Mouse (Mus musculus) ZHBTc4 (cell line): Measurements from ENCODE around the gene Lims1.

Source experiments
- DNase-seq: peaks from one replicate; pipeline ENCODE4 v3.0.0-alpha.2; 2011; ENCODE audit warnings: low read depth, low spot score

Lims1 gene

GRCm38 (mm10) chr10:58343552-58343951 lies 20.3 kb downstream of the Lims1 start:
- no peak for DNase-seq

- DNase-seq, result no peak
Observed at GRCm38 (mm10) chr10:58350600-58350999, 27.3 kb downstream of the Lims1 start.

- DNase-seq, result no peak
Observed at GRCm38 (mm10) chr10:58351670-58352069, 28.4 kb downstream of the Lims1 start.

DNA sequence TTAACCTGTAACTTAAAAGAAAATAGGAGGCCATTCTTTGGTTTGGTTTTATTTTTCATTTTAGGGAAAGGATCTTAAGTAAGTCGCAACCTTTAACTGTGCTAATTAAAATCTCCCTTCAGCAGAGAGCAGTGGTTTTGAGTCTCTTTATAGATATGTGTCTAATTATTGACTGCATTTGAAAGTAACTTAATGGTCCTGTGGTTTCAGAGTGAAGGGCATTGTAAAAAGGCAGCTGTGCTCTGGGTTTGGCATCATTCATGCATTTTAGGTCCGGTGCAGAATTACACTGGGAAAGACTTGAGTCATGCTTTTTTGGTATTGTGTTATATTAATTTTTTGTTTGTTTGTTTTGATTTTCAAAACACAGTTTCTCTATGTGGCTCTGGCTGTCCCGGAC lies 29.1 kb downstream of the Lims1 start:
- no peak for DNase-seq

- DNase-seq, result peak; percentile 30
Observed at GRCm38 (mm10) chr10:58354561-58354960, 31.3 kb downstream of the Lims1 start.

DNA sequence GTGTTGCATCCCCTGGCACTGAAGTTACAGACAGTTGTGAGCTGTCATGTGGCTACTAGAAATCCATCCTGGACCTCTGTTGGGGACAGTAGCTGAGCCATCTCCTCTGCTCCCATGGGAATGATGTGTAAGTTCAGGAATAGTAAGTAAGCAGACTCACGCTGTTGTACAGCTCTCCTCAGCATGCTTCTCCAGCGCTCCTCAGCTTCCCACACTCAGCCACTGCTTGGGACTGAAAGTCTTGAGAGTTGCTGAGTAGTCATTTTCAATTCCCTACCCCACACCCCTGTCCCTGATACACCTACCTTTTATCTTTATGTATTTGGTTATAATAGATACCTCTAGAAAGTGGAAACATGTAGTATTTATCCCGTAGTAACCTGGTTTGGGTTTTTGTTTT lies 33.2 kb downstream of the Lims1 start:
- DNase-seq, result no peak

DNA sequence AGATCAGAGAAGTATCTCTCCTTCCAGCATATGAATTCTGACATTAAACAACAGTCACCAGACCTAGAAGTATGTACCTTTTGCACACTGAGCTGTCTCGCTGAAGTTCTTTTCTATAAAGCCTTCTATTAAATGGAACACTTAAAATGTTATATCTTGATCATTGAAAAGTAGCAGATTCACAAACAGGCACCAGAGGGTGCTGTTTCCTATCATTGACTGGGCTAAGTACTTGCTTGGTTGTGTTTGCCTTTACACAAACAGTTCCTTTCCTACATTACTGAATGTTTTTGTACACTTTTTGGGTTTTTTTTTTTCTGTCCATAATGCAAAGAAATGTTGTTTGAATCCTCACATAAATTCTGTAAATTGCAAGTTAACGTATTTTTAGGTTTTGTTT lies 35.9 kb downstream of the Lims1 start:
- peak; percentile 64 for DNase-seq

GRCm38 (mm10) chr10:58359952-58360351 lies 36.7 kb downstream of the Lims1 start:
- DNase-seq, result no peak

DNA sequence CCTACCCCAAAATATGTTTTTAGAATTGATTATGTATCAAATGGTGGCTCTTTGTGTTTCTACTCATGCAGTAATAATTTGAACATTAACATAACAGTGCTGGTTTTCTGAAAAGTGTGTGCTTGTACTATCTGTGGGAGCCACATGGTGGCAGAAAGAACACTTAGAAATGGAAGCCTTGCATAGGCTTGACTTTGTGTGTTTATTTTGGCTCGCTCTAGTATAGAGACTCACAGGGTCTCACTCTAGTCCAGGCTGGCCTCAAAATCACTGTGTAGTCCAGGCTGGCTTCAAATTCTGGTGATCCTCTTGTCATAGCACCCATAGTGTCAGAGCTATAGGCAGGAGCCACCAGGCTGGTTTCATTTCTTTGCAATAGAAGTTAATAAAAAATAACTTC lies 39.5 kb downstream of the Lims1 start:
- no peak for DNase-seq

DNA sequence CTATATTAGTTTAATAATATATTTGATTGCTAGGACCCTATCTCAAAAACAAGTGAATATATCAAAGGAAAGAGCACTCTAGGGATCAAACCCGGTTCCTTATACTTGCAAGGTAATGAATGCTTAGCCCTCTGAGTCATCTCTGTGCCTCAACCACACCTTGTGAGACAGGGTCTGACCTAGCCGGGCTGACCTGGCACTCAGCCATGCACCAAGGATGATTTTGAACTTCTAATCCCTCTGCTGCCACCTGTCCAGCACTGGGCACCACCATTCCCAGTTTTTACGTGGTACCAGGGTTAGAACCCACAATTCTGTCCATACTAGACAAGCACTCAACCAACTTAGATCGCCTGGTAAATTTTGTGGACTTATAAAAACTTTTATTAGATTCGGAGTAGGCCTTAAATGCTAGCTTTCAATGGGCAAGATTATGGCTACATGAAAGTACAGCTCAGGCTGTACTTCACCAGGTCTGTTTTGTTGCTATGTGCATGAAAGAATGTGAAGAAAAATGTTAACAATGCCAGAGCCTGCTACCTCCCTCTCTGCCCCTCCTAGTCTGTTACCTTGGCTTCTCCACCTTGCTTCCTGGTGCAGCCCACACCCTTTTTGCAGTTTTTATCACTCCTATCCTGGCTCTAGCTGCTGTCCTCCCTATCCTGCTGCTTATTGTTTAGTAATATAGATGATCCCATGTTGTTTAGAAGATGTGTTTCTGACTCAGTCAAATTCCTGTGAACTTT lies 41.7 kb downstream of the Lims1 start:
- peak; percentile 58 for DNase-seq

DNA sequence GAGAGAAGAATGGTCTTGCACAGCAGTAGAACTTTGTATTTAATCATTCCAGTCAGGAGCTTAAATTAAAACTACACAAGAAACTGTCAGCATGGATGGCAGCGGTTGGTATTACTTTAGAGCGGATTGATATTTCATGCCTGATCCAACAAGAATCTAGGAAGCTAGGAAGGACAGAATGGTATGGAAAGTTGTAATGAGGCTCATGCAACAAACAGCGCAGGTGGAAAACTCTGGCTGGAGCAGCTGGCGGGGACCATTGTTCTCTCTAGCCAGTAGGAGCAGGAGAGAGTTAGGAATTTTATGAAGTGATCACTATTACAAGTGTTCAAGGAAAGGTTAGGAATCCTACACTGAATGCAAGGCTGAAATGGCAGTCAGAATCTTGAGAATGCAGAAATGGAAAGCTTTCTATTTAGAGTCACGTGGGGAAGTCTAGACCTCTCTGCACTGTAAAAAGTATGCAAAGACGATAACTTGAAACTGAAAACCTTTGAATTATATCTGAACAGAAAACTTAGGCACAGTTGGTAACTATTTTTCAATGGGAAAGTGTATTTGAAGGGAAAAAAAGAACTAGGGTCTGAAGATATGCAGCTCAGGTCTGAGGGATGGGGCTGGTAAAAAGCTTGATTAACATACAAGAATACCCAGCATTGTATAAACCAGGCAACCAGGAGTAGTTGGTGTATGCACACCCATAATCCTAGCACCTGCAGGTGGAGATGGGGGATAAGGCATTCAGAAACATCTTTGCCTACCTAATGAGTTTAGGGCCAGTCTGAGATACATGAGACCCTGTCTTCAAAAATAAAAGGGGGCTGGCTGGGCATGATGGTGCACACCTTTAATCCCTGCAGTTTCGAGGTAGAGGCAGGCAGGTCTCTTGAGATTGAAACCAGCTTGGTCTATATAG lies 45.8 kb downstream of the Lims1 start:
- DNase-seq, result no peak

DNA sequence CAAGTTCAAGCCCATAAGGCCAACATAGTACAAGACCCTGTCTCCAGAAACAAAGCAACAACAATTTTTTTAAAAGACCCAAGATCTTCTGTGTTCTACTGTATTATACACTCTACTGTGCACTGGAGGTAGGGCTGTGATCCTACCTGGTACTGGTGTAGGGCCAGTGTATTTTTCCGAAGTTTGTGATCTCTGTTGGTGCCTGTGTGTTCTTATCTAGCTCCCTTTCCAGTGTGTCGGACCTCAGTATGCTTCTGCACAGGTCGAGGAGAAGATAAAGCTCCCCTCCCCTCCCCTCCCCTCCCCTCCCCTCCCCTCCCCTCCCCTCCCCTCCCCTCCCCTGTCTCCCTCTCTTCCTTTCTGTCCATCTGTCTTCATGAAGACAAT lies 46.4 kb downstream of the Lims1 start:
- no peak for DNase-seq

DNA sequence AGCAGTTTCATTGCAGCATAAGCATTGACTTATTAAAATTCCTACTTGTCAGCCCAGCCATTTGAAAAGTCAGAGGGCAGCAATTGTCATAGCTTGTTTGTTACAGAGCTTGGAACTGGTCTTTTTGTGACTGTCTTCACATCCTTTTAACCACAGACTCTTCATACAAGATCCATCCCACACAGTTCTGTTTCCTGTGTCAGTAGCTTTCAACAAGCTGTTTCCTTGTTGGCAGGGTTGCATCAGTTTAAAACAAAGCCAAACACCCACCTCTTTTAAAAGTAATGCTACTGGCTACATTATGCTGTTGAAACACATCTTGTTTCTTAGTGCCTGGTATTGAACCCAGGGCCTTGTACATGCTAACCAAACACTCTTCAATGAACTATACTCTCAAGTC lies 46.9 kb downstream of the Lims1 start:
- no peak for DNase-seq

GRCm38 (mm10) chr10:58370559-58370958 lies 47.3 kb downstream of the Lims1 start:
- no peak for DNase-seq

DNA sequence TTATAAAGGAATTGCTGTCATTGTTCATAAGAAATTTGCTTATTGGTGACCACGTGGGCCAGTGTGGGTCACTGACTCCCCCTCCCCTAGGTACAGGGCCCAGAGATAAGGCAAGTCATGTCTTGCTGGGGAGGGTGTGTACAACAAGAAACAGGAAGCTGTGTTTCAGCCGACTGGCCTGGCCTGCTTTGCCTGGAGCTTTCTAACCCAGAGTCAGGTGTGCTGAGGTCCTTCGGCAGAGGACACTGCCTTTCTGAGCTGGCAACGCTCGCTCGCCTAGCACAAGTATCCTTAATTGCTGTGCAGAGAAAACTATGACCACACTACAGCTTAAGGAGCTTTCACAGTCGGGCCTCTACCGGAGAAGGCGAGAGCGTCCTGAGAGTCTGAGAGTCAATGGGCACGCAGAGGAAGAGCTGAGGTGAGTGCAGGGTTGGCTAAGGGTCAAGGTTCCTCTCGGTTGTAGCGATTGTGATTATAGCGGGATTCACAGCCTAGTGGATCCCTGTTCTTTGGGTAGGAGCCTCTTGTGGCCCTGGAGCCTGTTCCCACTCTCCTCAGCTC lies 48.1 kb downstream of the Lims1 start:
- peak; percentile 37 for DNase-seq

DNA sequence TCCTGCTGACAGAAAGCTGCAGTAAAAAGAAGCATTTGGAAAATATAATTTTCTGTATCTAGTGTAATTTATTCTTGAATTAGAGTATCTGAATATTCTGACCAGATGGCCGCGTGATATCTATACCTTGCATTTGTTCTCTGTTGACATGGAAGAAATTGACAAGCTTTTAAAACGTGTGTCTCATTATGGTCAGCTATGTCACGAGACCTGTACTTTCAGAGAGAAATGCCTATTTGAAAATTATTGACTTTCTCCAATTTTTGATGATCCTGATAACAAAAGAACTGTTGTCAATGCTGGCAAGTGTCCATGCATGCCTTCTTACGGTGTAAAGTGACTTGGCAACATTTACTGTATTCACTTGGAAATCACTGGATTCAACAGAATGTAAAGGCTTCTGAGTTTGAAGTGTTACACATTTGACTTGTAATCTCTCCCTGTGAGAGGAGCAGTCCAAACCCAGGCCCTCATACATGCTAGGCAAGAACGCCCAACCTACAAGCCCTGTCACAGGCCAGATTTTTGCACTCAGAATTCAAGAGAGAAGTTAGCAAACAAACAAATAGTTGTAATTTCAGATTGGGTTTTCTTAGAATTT lies 49.3 kb downstream of the Lims1 start:
- DNase-seq, result no peak

DNA sequence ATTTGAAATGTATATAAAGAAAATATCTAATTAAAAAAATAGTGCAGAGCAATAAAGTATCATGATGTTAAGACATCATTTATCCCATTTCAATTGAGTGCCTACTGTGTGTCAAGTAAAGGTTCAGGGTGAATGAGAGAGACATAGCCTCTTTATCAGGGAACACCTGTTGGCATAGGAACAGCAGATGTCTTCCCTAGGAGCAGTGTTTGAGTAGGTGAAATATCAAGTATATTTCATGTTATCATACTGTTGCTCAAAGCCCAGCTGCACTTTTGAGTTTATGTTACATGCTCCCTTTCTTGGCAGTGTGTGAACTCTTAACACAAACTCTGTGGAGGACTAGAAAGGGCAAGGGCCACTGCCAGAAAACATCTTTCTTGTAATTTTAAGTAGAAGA lies 50.6 kb downstream of the Lims1 start:
- DNase-seq, result no peak

DNA sequence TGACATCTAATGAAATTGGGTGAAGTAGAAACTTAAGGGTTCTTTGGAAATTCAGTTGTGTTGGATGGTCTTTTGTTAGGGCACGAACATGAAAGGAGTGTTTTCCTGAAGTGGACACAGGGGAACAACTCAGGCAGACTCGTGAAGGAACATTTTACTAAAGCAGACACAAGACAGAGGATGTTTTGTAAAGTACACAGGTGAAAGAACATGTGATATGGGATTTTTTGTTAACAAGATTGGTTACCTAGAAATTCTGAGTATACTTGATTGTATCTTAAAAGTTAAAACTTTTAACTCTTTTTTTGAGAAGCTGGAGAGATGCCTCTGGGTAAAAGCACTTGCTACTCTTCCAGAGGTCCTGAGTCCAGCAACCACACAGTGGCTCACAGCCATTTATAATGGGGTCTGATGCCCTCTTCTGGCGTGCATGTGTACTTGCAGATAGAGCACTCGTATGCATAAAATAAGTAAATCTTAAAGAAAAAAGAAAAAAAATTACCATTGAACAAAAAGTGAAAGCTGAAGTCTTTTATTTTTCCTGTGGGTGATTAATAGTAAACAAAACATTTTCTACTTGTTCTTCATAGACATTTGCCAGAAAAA lies 54.4 kb downstream of the Lims1 start:
- DNase-seq, result peak; percentile 65

- DNase-seq, result no peak
Observed at GRCm38 (mm10) chr10:58378380-58378779, 55.1 kb downstream of the Lims1 start.

DNA sequence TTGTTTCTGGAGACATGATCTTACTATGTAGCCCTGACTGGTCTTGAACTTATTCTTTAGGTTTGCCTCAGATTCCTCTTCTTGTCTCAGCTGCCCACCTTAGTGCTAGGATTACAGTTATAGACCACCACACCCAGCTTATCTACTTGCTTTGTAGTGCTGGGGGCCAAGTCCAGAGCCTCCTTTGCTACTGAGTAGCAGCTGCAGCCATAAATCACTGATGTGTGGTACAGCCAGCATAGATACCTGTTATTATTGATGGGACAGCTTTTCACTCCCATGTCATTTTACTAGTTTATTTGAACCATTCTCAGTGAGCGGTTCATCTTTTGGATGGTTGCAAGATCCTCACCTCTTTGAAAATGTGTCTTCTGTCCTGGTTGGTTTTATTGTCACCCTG lies 56.4 kb downstream of the Lims1 start:
- DNase-seq, result no peak

DNA sequence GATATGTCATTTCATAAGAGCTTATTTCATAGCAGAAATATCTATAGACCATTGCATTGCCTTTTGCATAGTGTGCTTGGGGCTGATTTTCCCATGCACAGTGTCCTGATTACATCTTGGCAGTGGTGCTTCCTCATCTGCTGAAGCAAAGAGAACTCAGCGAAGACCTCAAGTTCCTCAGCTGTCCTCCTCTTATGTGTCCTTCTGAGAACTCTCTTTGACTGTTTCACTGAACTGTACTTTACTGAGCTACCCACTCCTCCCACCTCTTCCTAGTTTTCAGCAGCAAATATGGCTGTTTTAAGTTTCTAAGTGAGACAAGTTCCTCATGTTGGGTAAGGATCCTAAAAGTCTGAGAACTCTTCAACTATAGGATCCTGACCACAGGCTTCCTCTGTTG lies 58.6 kb downstream of the Lims1 start:
- no peak for DNase-seq

DNA sequence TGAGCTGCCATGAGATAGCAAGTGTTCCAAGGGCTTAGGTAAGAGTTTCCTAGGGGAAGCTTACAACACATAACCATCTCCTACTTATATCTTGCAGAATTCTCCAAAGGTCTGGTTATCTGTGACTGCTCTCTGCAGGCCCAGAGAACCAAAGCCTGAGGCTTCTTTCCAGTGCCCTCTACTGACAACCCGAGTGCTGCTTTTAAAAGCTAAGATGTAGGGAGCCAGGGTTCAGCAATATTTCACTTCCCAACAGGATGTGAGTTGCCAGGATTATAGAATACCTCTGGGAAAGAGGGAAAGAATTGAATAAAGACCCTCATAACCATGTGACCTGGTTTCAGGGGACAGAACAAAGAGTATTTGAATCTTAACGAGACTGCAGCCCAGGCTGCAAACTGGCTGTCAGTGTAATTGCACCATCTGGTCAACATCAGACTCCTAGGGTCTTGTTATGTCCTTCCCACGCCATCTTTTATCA lies 59.4 kb downstream of the Lims1 start:
- no peak for DNase-seq
